Mouse (Mus musculus): ENCODE results near the gene Qdpr. TPM values are rescaled to one million over a fixed set of nuclear protein-coding genes. Genes with fewer than 3 reads are reported as not detected.

Gene Qdpr
- polyA plus RNA-seq, 1 experiment from 2014 or later, result 132 TPM

DNA sequence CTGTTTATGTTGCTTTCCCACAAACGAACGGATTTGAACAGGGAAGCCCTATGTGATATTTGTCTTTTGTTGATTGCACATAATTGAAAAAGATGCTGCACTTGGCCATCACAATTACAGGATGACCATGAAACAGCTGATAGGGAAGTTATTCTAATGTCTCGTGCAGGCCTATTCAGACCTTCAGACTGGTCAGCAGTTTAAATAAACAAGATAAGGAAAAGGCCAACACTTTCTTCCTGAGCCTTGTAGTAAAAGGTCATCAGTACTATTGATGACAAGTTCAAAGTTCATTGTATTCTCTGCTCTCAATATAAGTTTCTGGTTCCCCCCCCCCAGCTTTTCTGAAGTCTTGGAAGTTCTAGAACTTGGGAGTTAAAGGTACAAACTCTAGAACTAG is 32.6 kb upstream of the Qdpr start:
- Histone ChIP-seq H3K4me2 (replicated peaks) (no peak overlapping the region), H3K4me3 (no peak overlapping the region), H3K27me3 (no peaks in the 10 kb centered on the region), H3K9ac (no peak overlapping the region), H3K36me3 (no peaks in the 10 kb centered on the region), H3K27ac (no peak overlapping the region), H3K9me3 (no peaks in the 10 kb centered on the region), H3K4me1 (no peaks in the 10 kb centered on the region)
- WGBS, result 70% methylated on average over 3 of the region's 3 CpGs
- ATAC-seq (ENCODE audit: insufficient number of reproducible peaks, insufficient read depth, low FRiP score, low TSS enrichment), result no peak

- WGBS, result 84% methylated on average over 2 of the region's 2 CpGs
- H3K4me1 ChIP-seq, result no peaks in the 10 kb centered on the region
- no peak for ATAC-seq (ENCODE audit: insufficient number of reproducible peaks, insufficient read depth, low FRiP score, low TSS enrichment)
These were observed 31.1 kb upstream of the Qdpr start for GRCm38 (mm10) chr5:45481125-45481524.

GRCm38 (mm10) chr5:45480066-45480465 is 30.0 kb upstream of the Qdpr start:
- Histone ChIP-seq H3K9ac (no peak overlapping the region), H3K36me3 (no peaks in the 10 kb centered on the region), H3K27me3 (no peaks in the 10 kb centered on the region), H3K4me1 (no peaks in the 10 kb centered on the region), H3K4me2 (replicated peaks) (no peak overlapping the region), H3K9me3 (no peaks in the 10 kb centered on the region), H3K27ac (no peak overlapping the region), H3K4me3 (no peak overlapping the region)
- WGBS, result 84% methylated on average over 1 of the region's 1 CpGs
- no peak for ATAC-seq (ENCODE audit: insufficient number of reproducible peaks, insufficient read depth, low FRiP score, low TSS enrichment)

More at GRCm38 (mm10) chr5:45481125-45481524, 31.1 kb upstream of the Qdpr start:
- Histone ChIP-seq H3K4me3 (no peak overlapping the region), H3K27ac (no peak overlapping the region), H3K4me2 (replicated peaks) (no peak overlapping the region), H3K27me3 (no peaks in the 10 kb centered on the region), H3K36me3 (no peaks in the 10 kb centered on the region), H3K9me3 (no peaks in the 10 kb centered on the region), H3K9ac (no peak overlapping the region)

DNA sequence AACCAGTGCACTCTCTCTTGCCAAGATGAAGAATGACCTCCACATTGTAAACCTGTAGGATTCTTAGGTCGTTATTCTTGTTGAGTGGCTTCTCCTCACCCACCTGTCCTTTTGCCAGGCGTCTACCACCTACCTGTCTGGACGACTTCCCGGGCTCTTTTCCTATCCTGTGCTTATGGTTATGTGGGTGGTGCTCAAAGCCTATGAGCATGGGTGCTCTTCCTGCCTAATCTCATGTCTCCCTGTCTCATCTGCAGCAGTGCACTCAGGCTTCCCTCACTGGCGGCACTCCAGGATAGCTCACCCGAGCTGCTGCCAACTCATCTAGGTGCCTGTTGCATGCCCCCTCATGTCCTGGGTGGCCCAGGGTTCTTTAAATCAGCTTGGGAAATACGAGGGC is 27.6 kb upstream of the Qdpr start:
- Histone ChIP-seq H3K4me3 (no peak overlapping the region), H3K4me1 (peaks cover 6% of the 10 kb centered on the region; the same call in 1 of the 2 replicates), H3K27me3 (no peaks in the 10 kb centered on the region), H3K9me3 (no peaks in the 10 kb centered on the region), H3K27ac (no peak overlapping the region), H3K9ac (no peak overlapping the region), H3K4me2 (replicated peaks) (no peak overlapping the region), H3K36me3 (no peaks in the 10 kb centered on the region)
- WGBS, result 83% methylated on average over 7 of the region's 7 CpGs
- ATAC-seq (ENCODE audit: insufficient number of reproducible peaks, insufficient read depth, low FRiP score, low TSS enrichment), result no peak

DNA sequence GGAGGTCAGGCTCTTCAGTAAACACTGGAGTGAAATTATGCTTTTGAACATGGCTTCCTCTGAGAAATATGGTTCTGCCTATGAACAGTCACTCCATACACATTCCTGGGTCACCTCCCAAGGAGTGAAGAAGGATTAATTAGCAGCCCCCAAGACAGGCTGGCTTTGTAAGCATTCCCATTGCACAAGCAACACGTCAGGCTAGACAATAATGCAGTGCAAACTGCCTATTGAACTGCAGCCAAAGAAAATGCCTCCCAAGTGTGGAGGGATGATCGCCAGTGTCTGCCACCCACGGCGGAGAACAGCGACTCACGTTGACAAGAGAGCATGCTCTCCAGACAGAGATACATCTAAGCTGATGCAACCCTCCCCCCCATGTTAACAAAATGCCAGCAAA is 26.3 kb upstream of the Qdpr start:
- H3K4me3 ChIP-seq, result no peak overlapping the region
- peaks cover 6% of the 10 kb centered on the region; the same call in 1 of the 2 replicates for H3K4me1 ChIP-seq
- no peak overlapping the region for H3K4me2 ChIP-seq (replicated peaks)
- 61% methylated on average over 6 of the region's 6 CpGs for WGBS
- H3K9ac ChIP-seq, result no peak overlapping the region
- H3K27ac ChIP-seq, result no peak overlapping the region
- H3K36me3 ChIP-seq, result no peaks in the 10 kb centered on the region
- H3K27me3 ChIP-seq, result no peaks in the 10 kb centered on the region
- ATAC-seq (ENCODE audit: insufficient number of reproducible peaks, insufficient read depth, low FRiP score, low TSS enrichment), result no peak
- no peaks in the 10 kb centered on the region for H3K9me3 ChIP-seq

- no peak overlapping the region for H3K27ac ChIP-seq
- H3K36me3 ChIP-seq, result no peaks in the 10 kb centered on the region
- H3K4me3 ChIP-seq, result no peak overlapping the region
- H3K4me1 ChIP-seq, result peaks cover 6% of the 10 kb centered on the region; the same call in 1 of the 2 replicates
- no peak overlapping the region for H3K4me2 ChIP-seq (replicated peaks)
- no peak overlapping the region for H3K9ac ChIP-seq
- H3K9me3 ChIP-seq, result no peaks in the 10 kb centered on the region
- WGBS, result 69% methylated on average over 5 of the region's 5 CpGs
- ATAC-seq (ENCODE audit: insufficient number of reproducible peaks, insufficient read depth, low FRiP score, low TSS enrichment), result 0 out of 2 replicates have a peak, but pooled peaks have one; percentile 35
- H3K27me3 ChIP-seq, result no peaks in the 10 kb centered on the region
These were observed 25.7 kb upstream of the Qdpr start for GRCm38 (mm10) chr5:45475771-45476170.

- H3K27me3 ChIP-seq, result no peaks in the 10 kb centered on the region
- H3K27ac ChIP-seq, result no peak overlapping the region
- no peak overlapping the region for H3K4me2 ChIP-seq (replicated peaks)
- no peaks in the 10 kb centered on the region for H3K9me3 ChIP-seq
- no peak overlapping the region for H3K9ac ChIP-seq
- H3K4me3 ChIP-seq, result no peak overlapping the region
- peaks cover 6% of the 10 kb centered on the region; the same call in 1 of the 2 replicates for H3K4me1 ChIP-seq
- ATAC-seq (ENCODE audit: insufficient number of reproducible peaks, insufficient read depth, low FRiP score, low TSS enrichment), result no peak
- 76% methylated on average over 3 of the region's 4 CpGs for WGBS
- H3K36me3 ChIP-seq, result no peaks in the 10 kb centered on the region
These were observed 24.7 kb upstream of the Qdpr start for GRCm38 (mm10) chr5:45474758-45475157.

GRCm38 (mm10) chr5:45474215-45474614 is 24.2 kb upstream of the Qdpr start:
- Histone ChIP-seq H3K4me2 (replicated peaks) (no peak overlapping the region), H3K4me1 (peaks cover 6% of the 10 kb centered on the region; the same call in 1 of the 2 replicates), H3K9ac (no peak overlapping the region), H3K27ac (no peak overlapping the region), H3K9me3 (no peaks in the 10 kb centered on the region), H3K27me3 (no peaks in the 10 kb centered on the region), H3K4me3 (no peak overlapping the region), H3K36me3 (no peaks in the 10 kb centered on the region)
- no peak for ATAC-seq (ENCODE audit: insufficient number of reproducible peaks, insufficient read depth, low FRiP score, low TSS enrichment)
- WGBS, result 22% methylated on average over 6 of the region's 6 CpGs

DNA sequence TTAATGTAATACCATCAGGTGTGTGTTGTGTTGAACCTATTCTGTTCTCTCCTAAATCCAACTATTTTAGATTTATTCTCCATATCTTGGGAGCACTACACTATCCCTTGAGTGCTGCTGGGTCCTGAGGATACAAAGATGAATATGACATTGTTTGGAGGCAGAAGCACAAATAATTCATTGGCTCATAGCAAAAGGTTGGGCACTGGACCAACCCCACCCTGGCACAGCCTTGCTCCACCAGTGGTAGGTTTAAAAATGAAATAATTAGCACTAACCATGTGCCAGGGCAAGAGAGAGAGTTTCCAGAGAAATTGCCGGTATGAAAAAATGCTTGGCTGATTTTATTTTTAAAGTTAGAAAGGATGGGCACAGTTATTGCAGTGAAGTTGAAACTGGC is 23.5 kb upstream of the Qdpr start:
- no peaks in the 10 kb centered on the region for H3K36me3 ChIP-seq
- H3K4me3 ChIP-seq, result no peak overlapping the region
- peaks cover 6% of the 10 kb centered on the region; the same call in 1 of the 2 replicates for H3K4me1 ChIP-seq
- no peaks in the 10 kb centered on the region for H3K27me3 ChIP-seq
- H3K9me3 ChIP-seq, result no peaks in the 10 kb centered on the region
- no peak overlapping the region for H3K9ac ChIP-seq
- H3K4me2 ChIP-seq (replicated peaks), result no peak overlapping the region
- WGBS, result 91% methylated on average over 1 of the region's 1 CpGs
- no peak for ATAC-seq (ENCODE audit: insufficient number of reproducible peaks, insufficient read depth, low FRiP score, low TSS enrichment)
- no peak overlapping the region for H3K27ac ChIP-seq

DNA sequence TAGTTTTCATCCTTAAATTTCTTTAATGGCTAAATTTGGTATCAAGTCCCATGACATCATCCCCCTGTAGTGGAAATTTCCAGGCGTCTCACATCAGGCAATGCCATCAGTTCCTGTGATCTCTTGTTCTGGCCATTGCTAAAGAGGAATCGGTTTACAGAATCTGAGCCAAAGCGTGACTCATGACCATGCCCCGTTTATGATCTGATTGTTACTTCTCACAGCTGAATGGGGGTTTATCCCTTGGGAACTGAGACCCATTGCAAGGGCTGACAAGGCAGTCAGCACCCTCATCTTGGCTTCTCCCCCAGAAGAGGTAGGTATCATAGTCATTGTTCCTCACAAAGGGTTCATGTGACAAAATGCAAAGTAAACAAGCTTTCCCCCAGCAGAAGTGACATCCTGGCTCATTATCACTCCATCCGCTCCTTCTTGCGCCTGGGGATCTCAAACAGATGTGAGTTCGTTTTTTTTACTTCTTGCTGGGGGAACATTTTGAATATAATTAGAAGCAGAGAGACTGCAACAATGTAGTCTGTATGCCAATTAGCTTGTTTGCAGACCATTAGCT is 22.9 kb upstream of the Qdpr start:
- no peak overlapping the region for H3K4me2 ChIP-seq (replicated peaks)
- peaks cover 6% of the 10 kb centered on the region; the same call in 1 of the 2 replicates for H3K4me1 ChIP-seq
- no peak overlapping the region for H3K27ac ChIP-seq
- ATAC-seq (ENCODE audit: insufficient number of reproducible peaks, insufficient read depth, low FRiP score, low TSS enrichment), result no peak
- no peaks in the 10 kb centered on the region for H3K9me3 ChIP-seq
- H3K27me3 ChIP-seq, result no peaks in the 10 kb centered on the region
- H3K4me3 ChIP-seq, result no peak overlapping the region
- WGBS, result 38% methylated on average over 7 of the region's 7 CpGs
- H3K9ac ChIP-seq, result no peak overlapping the region
- no peaks in the 10 kb centered on the region for H3K36me3 ChIP-seq

- H3K9me3 ChIP-seq, result no peaks in the 10 kb centered on the region
- H3K4me3 ChIP-seq, result no peak overlapping the region
- H3K36me3 ChIP-seq, result no peaks in the 10 kb centered on the region
- no peak overlapping the region for H3K4me2 ChIP-seq (replicated peaks)
- no peaks in the 10 kb centered on the region; the same call in 1 of the 2 replicates for H3K4me1 ChIP-seq
- 32% methylated on average over 9 of the region's 9 CpGs for WGBS
- H3K9ac ChIP-seq, result no peak overlapping the region
- ATAC-seq (ENCODE audit: insufficient number of reproducible peaks, insufficient read depth, low FRiP score, low TSS enrichment), result no peak
- no peak overlapping the region for H3K27ac ChIP-seq
- no peaks in the 10 kb centered on the region for H3K27me3 ChIP-seq
These were observed 4.4 kb upstream of the Qdpr start for GRCm38 (mm10) chr5:45454456-45454855.

DNA sequence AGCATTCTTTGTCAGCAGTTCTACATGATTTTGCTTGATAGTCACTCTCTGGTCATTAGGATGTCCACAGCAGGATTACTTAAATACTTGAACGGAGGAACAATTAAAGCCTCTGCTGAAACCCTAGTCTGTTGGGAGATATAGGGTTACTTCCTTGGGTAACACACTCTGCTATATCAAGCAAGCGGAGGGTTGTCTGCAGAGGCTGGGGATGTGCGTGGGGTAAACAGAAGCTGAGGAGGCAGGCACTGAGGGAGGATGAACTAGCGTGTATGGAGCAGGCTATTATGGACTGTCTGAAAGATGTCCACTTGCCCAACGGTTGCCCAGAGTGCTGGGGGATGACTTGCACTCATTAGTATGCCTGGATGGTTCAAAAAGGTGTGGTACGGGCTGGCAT is 3.4 kb upstream of the Qdpr start, which contains the start of gene Clrn2:
TSS of gene Clrn2 (plus strand) at position 301 of the 400 bp plus-strand sequence.
- H3K27me3 ChIP-seq, result no peaks in the 10 kb centered on the region
- no peak within 1 kb of the TSS for H3K9ac ChIP-seq
- H3K4me2 ChIP-seq (replicated peaks), result no peak within 1 kb of the TSS
- H3K9me3 ChIP-seq, result no peaks in the 10 kb centered on the region
- 44% methylated on average over 6 of the region's 6 CpGs for WGBS
- no peak within 1 kb of the TSS for H3K27ac ChIP-seq
- ATAC-seq (ENCODE audit: insufficient number of reproducible peaks, insufficient read depth, low FRiP score, low TSS enrichment), result no peak
- H3K4me1 ChIP-seq, result peaks cover 10% of the 10 kb centered on the region
- H3K4me3 ChIP-seq, result no peak within 1 kb of the TSS
- H3K36me3 ChIP-seq, result no peaks in the 10 kb centered on the region
